Mouse (Mus musculus) olfactory bulb, adult 2 months (tissue): ENCODE measurements around the gene Snx8. TPM values are rescaled to one million over a fixed set of nuclear protein-coding genes. Genes with fewer than 3 reads are reported as not detected.

ENCODE experiments used
- H3K27ac ChIP-seq: fragments of 200-500 bp; 2 replicates; pipeline ENCODE4 v1.5.1; 2012; ENCODE audit warnings: low read depth, low read length; ENCODE audit not compliant: insufficient read depth
- H3K4me1 ChIP-seq: fragments of 200-500 bp; 2 replicates; pipeline ENCODE4 v1.6.1; 2012; ENCODE audit warnings: low read length; ENCODE audit not compliant: control insufficient read depth, insufficient read depth
- H3K4me3 ChIP-seq: fragments of 200-500 bp; 2 replicates; pipeline ENCODE4 v1.5.1; 2012; ENCODE audit warnings: mild to moderate bottlenecking, low read depth, low read length, moderate library complexity; ENCODE audit not compliant: insufficient read depth
- CTCF ChIP-seq: fragments of 200-500 bp; IDR thresholded peaks from 2 replicates; pipeline ENCODE4 v1.5.1; 2012; ENCODE audit warnings: low read depth, mild to moderate bottlenecking, low read length, moderate library complexity; ENCODE audit not compliant: insufficient read depth
- POLR2A ChIP-seq: fragments of 200-500 bp; IDR thresholded peaks from 2 replicates; pipeline ENCODE4 v1.6.1; 2012; ENCODE audit warnings: mild to moderate bottlenecking, low read depth, low read length, moderate library complexity; ENCODE audit not compliant: insufficient read depth
- WGBS: fragments of 180-500 bp; shearing (Covaris S2); methylation state at CpG from one replicate; pipeline ENCODE4 v1.1.7; 2018; 5-methylcytosine and 5-hydroxymethylcytosine counted together
- polyA plus RNA-seq: library from polyadenylated mRNA; stranded (reverse); fragments of >200 nt; gene quantifications from 2 replicates; pipeline ENCODE4 v1.2.4, GENCODE M21; 2012; ENCODE audit warnings: low replicate concordance; ENCODE audit not compliant: missing spikeins, insufficient read depth, insufficient read length

The Snx8 gene
- polyA plus RNA-seq, 1 experiment = not detected

GRCm38 (mm10) chr5:140357466-140357865, 31.6 kb downstream of the Snx8 start:
- H3K27ac ChIP-seq = no peak overlapping the region
- WGBS = 96% methylated on average over 3 of the region's 3 CpGs

GRCm38 (mm10) chr5:140355934-140356333, 33.1 kb downstream of the Snx8 start:
- H3K27ac ChIP-seq = no peak overlapping the region
- no peak overlapping the region for H3K4me3 ChIP-seq
- no peaks in the 10 kb centered on the region for H3K4me1 ChIP-seq
- WGBS = 87% methylated on average over 11 of the region's 11 CpGs
- TF ChIP-seq CTCF = no peak
- no peak for TF ChIP-seq POLR2A

More at GRCm38 (mm10) chr5:140357466-140357865, 31.6 kb downstream of the Snx8 start:
- TF ChIP-seq POLR2A (no peak), CTCF (no peak)
- Histone ChIP-seq H3K4me1 (no peaks in the 10 kb centered on the region), H3K4me3 (no peak overlapping the region)

DNA sequence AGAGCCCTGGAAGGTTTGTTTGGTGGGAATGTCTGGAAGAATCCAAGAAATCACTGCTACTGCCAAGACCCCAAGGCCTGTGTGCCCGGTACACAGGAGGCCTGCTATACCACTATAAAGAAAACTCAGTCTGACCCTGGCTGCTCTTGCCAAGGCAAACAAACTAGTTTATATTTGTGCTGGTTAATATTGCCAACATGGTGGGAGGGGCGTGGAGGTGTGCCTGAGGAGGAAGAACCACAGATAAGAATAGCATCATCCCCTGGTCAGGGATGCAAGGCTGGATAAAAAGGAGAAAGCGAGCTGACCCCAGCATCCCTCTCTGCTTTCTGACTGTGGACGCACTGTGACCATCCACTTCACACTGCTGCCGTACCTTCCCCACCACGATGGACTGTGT, 36.7 kb downstream of the Snx8 start:
- no peak overlapping the region for H3K27ac ChIP-seq
- TF ChIP-seq CTCF (no peak), POLR2A (no peak)
- H3K4me3 ChIP-seq = no peak overlapping the region
- no peaks in the 10 kb centered on the region for H3K4me1 ChIP-seq
- 93% methylated on average over 6 of the region's 6 CpGs for WGBS

DNA sequence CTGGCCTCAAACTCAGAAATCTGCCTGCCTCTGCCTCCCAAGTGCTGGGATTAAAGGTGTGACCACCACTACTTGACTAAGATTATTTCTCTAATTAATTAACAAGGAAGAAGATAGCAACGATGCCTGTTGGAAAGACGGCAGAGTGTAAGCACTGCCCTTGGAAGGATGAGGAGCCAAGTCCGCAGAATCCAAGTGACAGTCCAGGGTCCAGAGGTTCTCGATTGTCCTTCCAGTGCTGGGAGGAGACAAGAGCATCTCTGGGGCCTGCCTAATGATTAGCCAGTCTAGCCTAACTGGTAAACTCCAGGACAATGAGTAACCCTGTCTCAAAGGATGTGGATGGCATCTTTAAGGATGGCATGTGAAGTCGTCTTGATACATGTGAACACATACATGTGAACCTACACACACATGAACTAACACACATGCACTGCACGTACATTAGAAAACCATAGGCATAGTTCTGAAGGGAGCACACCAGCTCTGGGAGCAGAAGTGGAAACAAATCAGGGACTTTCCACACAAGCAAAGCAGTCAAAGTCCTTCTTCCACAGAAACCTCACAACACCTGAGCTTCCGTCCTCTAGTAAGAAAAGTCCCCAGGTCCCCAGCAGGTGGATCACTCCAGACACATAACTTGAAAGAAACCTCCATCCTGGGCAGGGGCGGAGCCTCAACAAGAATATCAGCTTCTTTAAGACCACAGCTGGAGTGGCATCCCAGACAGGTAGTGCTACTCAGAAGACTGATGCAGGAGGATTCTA, 38.1 kb downstream of the Snx8 start:
- 94% methylated on average over 8 of the region's 8 CpGs for WGBS
- no peak overlapping the region for H3K4me3 ChIP-seq
- H3K4me1 ChIP-seq = no peaks in the 10 kb centered on the region
- H3K27ac ChIP-seq = no peak overlapping the region
- TF ChIP-seq CTCF (no peak), POLR2A (no peak)

DNA sequence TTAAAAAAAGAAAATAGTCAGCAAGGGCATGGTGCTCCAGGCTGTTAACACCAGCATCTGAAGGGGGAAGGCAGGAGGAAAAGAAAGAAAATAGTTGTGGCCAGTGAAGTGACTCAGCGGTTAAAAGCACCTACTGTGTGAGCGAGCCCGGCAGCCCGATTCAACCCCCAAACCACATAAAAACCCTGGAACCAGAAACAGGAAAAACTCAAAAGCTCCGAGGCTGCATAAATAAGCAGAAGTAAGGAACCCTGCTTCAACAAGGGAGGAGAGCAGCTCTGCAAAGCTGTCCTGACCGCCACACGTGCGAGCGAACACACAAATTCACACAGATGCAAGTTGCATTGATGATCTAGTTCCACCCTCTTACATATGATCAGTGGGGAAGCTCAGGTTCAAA, 39.2 kb downstream of the Snx8 start:
- WGBS = 98% methylated on average over 9 of the region's 9 CpGs
- Histone ChIP-seq H3K27ac (no peak overlapping the region), H3K4me3 (no peak overlapping the region), H3K4me1 (no peaks in the 10 kb centered on the region)
- TF ChIP-seq CTCF (no peak), POLR2A (no peak)

DNA sequence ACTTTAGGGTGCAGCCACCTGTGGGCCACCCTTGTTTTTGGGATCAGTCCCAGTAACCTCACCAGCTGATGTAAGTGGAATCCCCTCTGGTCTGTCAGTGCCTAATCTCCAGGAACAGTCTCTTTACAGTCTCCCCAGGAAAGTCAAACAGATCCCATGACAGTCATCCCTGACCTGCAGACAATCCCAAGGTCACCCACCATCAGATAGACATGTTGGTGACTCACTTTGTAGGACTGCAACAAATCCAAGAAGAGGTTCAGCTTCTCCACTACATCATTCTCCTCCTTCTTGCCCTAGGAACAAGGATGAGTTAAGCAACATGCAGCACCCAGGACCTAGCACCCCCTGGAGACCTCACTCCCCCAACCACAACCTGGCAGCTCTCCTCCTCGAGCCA, 43.0 kb downstream of the Snx8 start:
- Histone ChIP-seq H3K27ac (no peak overlapping the region), H3K4me1 (no peaks in the 10 kb centered on the region), H3K4me3 (no peak overlapping the region)
- 97% methylated on average over 1 of the region's 1 CpGs for WGBS
- TF ChIP-seq CTCF (no peak), POLR2A (no peak)

DNA sequence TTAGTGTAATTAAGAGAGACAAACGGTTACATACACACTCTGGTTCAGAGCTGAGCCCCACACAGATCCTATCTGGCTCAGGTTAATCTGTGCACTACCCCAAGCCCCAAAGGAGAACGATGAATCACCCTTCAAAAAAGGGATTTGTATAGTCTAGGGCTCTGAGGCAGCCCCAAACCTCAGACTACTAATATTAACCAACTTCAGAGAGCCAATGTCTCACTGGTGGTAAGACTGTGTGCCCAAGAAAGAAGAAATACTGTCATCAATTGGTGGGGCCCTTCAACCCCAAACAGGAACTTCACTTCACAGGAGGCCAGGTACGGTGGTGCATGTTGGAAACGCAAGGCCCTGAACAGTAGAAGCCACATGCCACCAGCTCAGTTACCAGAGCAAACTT, 43.8 kb downstream of the Snx8 start:
- H3K27ac ChIP-seq = no peak overlapping the region
- H3K4me3 ChIP-seq = no peak overlapping the region
- H3K4me1 ChIP-seq = no peaks in the 10 kb centered on the region
- TF ChIP-seq CTCF (no peak), POLR2A (no peak)
- 82% methylated on average over 4 of the region's 4 CpGs for WGBS

GRCm38 (mm10) chr5:140342880-140343279, 46.2 kb downstream of the Snx8 start:
- Histone ChIP-seq H3K4me3 (no peak overlapping the region), H3K4me1 (no peaks in the 10 kb centered on the region), H3K27ac (no peak overlapping the region)
- TF ChIP-seq POLR2A (no peak), CTCF (no peak)
- 83% methylated on average over 4 of the region's 4 CpGs for WGBS

DNA sequence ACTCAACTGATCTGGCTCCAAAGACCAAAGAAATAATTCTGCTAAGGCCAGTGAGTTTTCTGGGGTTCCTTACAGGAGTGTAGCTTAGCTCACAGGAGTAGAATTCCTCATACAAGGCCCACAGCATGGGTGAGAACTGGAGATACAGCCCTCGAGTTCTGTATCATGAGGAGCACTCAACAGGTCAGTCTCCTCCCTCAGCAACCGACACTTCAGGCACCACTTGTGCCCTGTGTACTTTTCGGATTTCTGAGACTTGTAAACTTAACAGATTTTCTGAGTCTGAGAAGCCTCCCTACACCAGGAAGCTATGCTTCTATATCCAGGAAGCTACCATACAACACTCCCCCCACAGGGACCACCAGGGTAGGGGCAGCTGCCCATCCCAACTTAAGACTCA, 49.2 kb downstream of the Snx8 start:
- no peaks in the 10 kb centered on the region for H3K4me1 ChIP-seq
- H3K27ac ChIP-seq = no peak overlapping the region
- no peak overlapping the region for H3K4me3 ChIP-seq
- 92% methylated on average over 3 of the region's 3 CpGs for WGBS
- TF ChIP-seq POLR2A = no peak
- TF ChIP-seq CTCF = no peak

DNA sequence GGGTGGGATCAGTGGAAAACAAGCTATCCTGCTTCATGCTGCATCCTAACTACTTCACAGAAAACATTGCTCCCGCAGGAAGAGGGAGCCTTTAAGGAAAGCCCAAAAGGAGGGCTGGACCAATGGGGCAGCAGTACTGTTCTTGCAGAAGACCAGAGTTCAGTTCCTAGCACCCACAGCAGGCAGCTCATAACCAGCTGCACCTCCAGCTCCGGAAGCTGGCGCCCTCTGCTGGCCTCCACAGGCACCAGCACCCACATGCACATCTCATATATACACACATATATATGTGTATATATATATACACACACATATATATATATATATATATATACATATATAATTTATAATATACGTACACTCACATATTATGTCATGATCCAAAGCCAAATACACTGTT, 50.3 kb downstream of the Snx8 start:
- Histone ChIP-seq H3K4me1 (no peaks in the 10 kb centered on the region), H3K27ac (no peak overlapping the region), H3K4me3 (no peak overlapping the region)
- TF ChIP-seq POLR2A (no peak), CTCF (no peak)
- 95% methylated on average over 4 of the region's 4 CpGs for WGBS
